Mouse (Mus musculus) kidney, adult 2 months (tissue): Measurements from ENCODE around the gene Gpr19. TPM values are rescaled to one million over a fixed set of nuclear protein-coding genes. Genes with fewer than 3 reads are reported as not detected.

Experiments
- DNase-seq: peaks from one replicate; pipeline ENCODE4 v3.0.0; 2021
- H3K27ac ChIP-seq: fragments of 200-500 bp; 2 replicates; pipeline ENCODE4 v1.5.1; 2012; ENCODE audit warnings: low read depth, low read length, control low read depth, inconsistent platforms; ENCODE audit not compliant: insufficient read depth
- H3K27me3 ChIP-seq: fragments of 200-500 bp; replicated peaks from 2 replicates; pipeline ENCODE4 v1.6.1; 2012; ENCODE audit warnings: mild to moderate bottlenecking, moderate library complexity, low read length, inconsistent platforms; ENCODE audit not compliant: control insufficient read depth, insufficient read depth
- H3K36me3 ChIP-seq: fragments of 200-500 bp; 2 replicates; pipeline ENCODE4 v1.6.1; 2012; ENCODE audit warnings: mild to moderate bottlenecking, moderate library complexity, low read length, inconsistent platforms; ENCODE audit not compliant: control insufficient read depth, insufficient read depth
- H3K4me1 ChIP-seq: fragments of 200-500 bp; 2 replicates; pipeline ENCODE4 v1.6.1; 2011; ENCODE audit warnings: low read length; ENCODE audit not compliant: control insufficient read depth, insufficient read depth
- H3K4me3 ChIP-seq: fragments of 200-500 bp; 2 replicates; pipeline ENCODE4 v1.5.1; 2011; ENCODE audit warnings: mild to moderate bottlenecking, low read depth, low read length, control low read depth; ENCODE audit not compliant: insufficient read depth
- CTCF ChIP-seq: fragments of 200-500 bp; conservative IDR thresholded peaks from 2 replicates; pipeline ENCODE4 v1.5.1; 2011; ENCODE audit warnings: low read depth, mild to moderate bottlenecking, control low read depth, low read length, moderate library complexity, mixed read lengths; ENCODE audit not compliant: insufficient read depth, insufficient read length
- POLR2A ChIP-seq: fragments of 200-500 bp; IDR thresholded peaks from one replicate; pipeline ENCODE4 v1.6.1; 2011; ENCODE audit warnings: low read depth, low read length, control low read depth
- WGBS: fragments of 180-500 bp; shearing (Covaris S2); methylation state at CpG from one replicate; pipeline ENCODE4 v1.1.7; 2018; 5-methylcytosine and 5-hydroxymethylcytosine counted together
- polyA plus RNA-seq: library from polyadenylated mRNA; depleted of rRNA; stranded (reverse); fragments of >200 nt; gene quantifications from 2 replicates; pipeline ENCODE4 v1.2.3, GENCODE M21; 2012

Gpr19 gene
- polyA plus RNA-seq, 1 experiment: 6.4 TPM

GRCm38 (mm10) chr6:134896570-134897436 lies 1.6 kb downstream of the Gpr19 start:
- Histone ChIP-seq H3K27me3 (no peaks in the 10 kb centered on the region), H3K4me1 (peaks cover 5% of the 10 kb centered on the region; the same call in 1 of the 2 replicates), H3K4me3 (peak overlapping the region; percentile 7; the same call in 1 of the 2 replicates), H3K27ac (no peak overlapping the region), H3K36me3 (no peaks in the 10 kb centered on the region)
- TF ChIP-seq POLR2A: no peak
- no peak for TF ChIP-seq CTCF
- WGBS: 36% methylated on average over 15 of the region's 15 CpGs
- no peak for DNase-seq

- WGBS: 82% methylated on average over 7 of the region's 7 CpGs
- no peaks in the 10 kb centered on the region for H3K27me3 ChIP-seq
These were observed 7.9 kb downstream of the Gpr19 start for GRCm38 (mm10) chr6:134890436-134890835.

GRCm38 (mm10) chr6:134889763-134890162 lies 8.6 kb downstream of the Gpr19 start:
- Histone ChIP-seq H3K27ac (no peak overlapping the region), H3K4me1 (no peaks in the 10 kb centered on the region), H3K36me3 (no peaks in the 10 kb centered on the region), H3K4me3 (no peak overlapping the region), H3K27me3 (no peaks in the 10 kb centered on the region)
- TF ChIP-seq POLR2A (no peak), CTCF (no peak)
- DNase-seq: no peak
- 94% methylated on average over 1 of the region's 1 CpGs for WGBS

More at GRCm38 (mm10) chr6:134890436-134890835, 7.9 kb downstream of the Gpr19 start:
- Histone ChIP-seq H3K4me1 (no peaks in the 10 kb centered on the region), H3K36me3 (no peaks in the 10 kb centered on the region), H3K27ac (no peak overlapping the region), H3K4me3 (no peak overlapping the region)
- DNase-seq: no peak
- TF ChIP-seq POLR2A: no peak
- no peak for TF ChIP-seq CTCF

- Histone ChIP-seq H3K36me3 (no peaks in the 10 kb centered on the region), H3K4me1 (no peaks in the 10 kb centered on the region), H3K27me3 (no peaks in the 10 kb centered on the region), H3K4me3 (no peak overlapping the region), H3K27ac (no peak overlapping the region)
- TF ChIP-seq POLR2A (no peak), CTCF (no peak)
- 27% methylated on average over 4 of the region's 4 CpGs for WGBS
- DNase-seq: peak; percentile 7
These were observed 9.8 kb downstream of the Gpr19 start for GRCm38 (mm10) chr6:134888563-134889017.

- Histone ChIP-seq H3K27me3 (no peaks in the 10 kb centered on the region), H3K36me3 (no peaks in the 10 kb centered on the region), H3K27ac (no peak overlapping the region), H3K4me3 (peak overlapping the region; percentile 7; the same call in 1 of the 2 replicates), H3K4me1 (no peaks in the 10 kb centered on the region)
- DNase-seq: peak; percentile 17
- TF ChIP-seq POLR2A (no peak), CTCF (no peak)
- WGBS: 20% methylated on average over 10 of the region's 10 CpGs
These were observed 10.5 kb downstream of the Gpr19 start for GRCm38 (mm10) chr6:134887711-134888449.

GRCm38 (mm10) chr6:134887008-134887407 lies 11.4 kb downstream of the Gpr19 start:
- DNase-seq: no peak
- no peak for TF ChIP-seq POLR2A
- no peak for TF ChIP-seq CTCF
- WGBS: 57% methylated on average over 5 of the region's 5 CpGs

GRCm38 (mm10) chr6:134886475-134886874 lies 11.9 kb downstream of the Gpr19 start:
- Histone ChIP-seq H3K4me3 (no peak overlapping the region), H3K36me3 (no peaks in the 10 kb centered on the region), H3K4me1 (no peaks in the 10 kb centered on the region), H3K27ac (no peak overlapping the region), H3K27me3 (no peaks in the 10 kb centered on the region)
- 91% methylated on average over 8 of the region's 8 CpGs for WGBS
- DNase-seq: no peak
- TF ChIP-seq CTCF: no peak
- TF ChIP-seq POLR2A: no peak

More at GRCm38 (mm10) chr6:134887008-134887407, 11.4 kb downstream of the Gpr19 start:
- Histone ChIP-seq H3K4me3 (no peak overlapping the region), H3K4me1 (no peaks in the 10 kb centered on the region), H3K36me3 (no peaks in the 10 kb centered on the region), H3K27ac (no peak overlapping the region), H3K27me3 (no peaks in the 10 kb centered on the region)
